Mouse (Mus musculus) right cerebral cortex, postnatal 25 days (tissue): ENCODE measurements at regions not wholly inside any gene's neighbourhood (a gene's known extent, or its start where the extent isn't known, plus 50 kb on each side); places are given as distances from the start of the nearest gene placed in this dataset.

Experiments used
- DNase-seq: peaks from one replicate; pipeline ENCODE4 v3.0.0; 2022

GRCm38 (mm10) chr8:115897086-115897485 is 189.5 kb upstream of the Maf start:
- DNase-seq: no peak

GRCm38 (mm10) chr8:115896066-115896465 is 188.5 kb upstream of the Maf start:
- DNase-seq: no peak

GRCm38 (mm10) chr8:115888278-115888677 is 180.7 kb upstream of the Maf start:
- no peak for DNase-seq

- DNase-seq: no peak
These were observed 177.6 kb upstream of the Maf start for GRCm38 (mm10) chr8:115885121-115885743.

- DNase-seq: no peak
These were observed 176.2 kb upstream of the Maf start for GRCm38 (mm10) chr8:115883808-115884207.

- DNase-seq: no peak
These were observed 174.3 kb upstream of the Maf start for GRCm38 (mm10) chr8:115881881-115882280.

GRCm38 (mm10) chr8:115874789-115875188 is 167.2 kb upstream of the Maf start:
- DNase-seq: no peak

- DNase-seq: no peak
These were observed 163.8 kb upstream of the Maf start for GRCm38 (mm10) chr8:115871381-115871780.

GRCm38 (mm10) chr8:115861381-115861780 is 153.8 kb upstream of the Maf start:
- DNase-seq: no peak

GRCm38 (mm10) chr8:115859406-115859805 is 151.8 kb upstream of the Maf start:
- no peak for DNase-seq

- DNase-seq: no peak
These were observed 149.2 kb upstream of the Maf start for GRCm38 (mm10) chr8:115856816-115857215.

- no peak for DNase-seq
These were observed 148.5 kb upstream of the Maf start for GRCm38 (mm10) chr8:115855934-115856629.

GRCm38 (mm10) chr8:115854209-115854900 is 146.8 kb upstream of the Maf start:
- no peak for DNase-seq

GRCm38 (mm10) chr8:115850552-115850951 is 143.0 kb upstream of the Maf start:
- DNase-seq: no peak

- DNase-seq: no peak
These were observed 125.8 kb upstream of the Maf start for GRCm38 (mm10) chr8:115833391-115833790.

GRCm38 (mm10) chr8:115831675-115832074 is 124.1 kb upstream of the Maf start:
- no peak for DNase-seq

GRCm38 (mm10) chr8:115830012-115830662 is 122.5 kb upstream of the Maf start:
- no peak for DNase-seq

- no peak for DNase-seq
These were observed 118.9 kb upstream of the Maf start for GRCm38 (mm10) chr8:115826516-115826915.

- no peak for DNase-seq
These were observed 118.4 kb upstream of the Maf start for GRCm38 (mm10) chr8:115825899-115826502.

- DNase-seq: no peak
These were observed 116.8 kb upstream of the Maf start for GRCm38 (mm10) chr8:115824478-115824785.

- DNase-seq: no peak
These were observed 116.3 kb upstream of the Maf start for GRCm38 (mm10) chr8:115823673-115824477.

GRCm38 (mm10) chr8:115813426-115813825 is 105.8 kb upstream of the Maf start:
- no peak for DNase-seq
